Mouse (Mus musculus): ENCODE data around the gene Rsu1. TPM values are rescaled to one million over a fixed set of nuclear protein-coding genes. Genes with fewer than 3 reads are reported as not detected.
A peak's percentile ranks its signal among the peaks of the same experiment; 100 is the strongest.

The Rsu1 gene
- polyA plus RNA-seq, 1 experiment from 2014 or later = 181 TPM

DNA sequence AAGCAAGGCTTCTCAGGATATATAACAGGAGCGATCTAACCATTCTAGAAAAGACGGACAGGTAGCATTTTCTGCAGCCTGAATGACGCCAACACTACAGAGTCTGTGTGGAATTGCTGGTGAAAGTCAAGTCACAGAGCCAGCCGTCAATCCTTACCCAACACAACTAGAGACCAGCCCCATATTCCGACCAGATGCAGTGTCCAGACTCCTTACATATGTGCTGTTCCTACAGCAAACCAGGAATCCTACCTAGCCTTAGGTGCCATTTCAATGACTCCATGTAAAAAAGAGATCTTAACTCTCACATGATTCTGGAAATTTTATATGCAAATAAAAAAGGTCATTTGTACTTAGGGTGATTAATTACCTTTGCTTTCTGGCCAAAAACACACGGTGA lies 38.9 kb downstream of the Rsu1 start:
- no peak for ATAC-seq
- H3K27me3 ChIP-seq = no peaks in the 10 kb centered on the region
- ChIA-PET CTCF (no interaction called here), POLR2A (no interaction called here)
- no peak for TF ChIP-seq CTCF (IDR thresholded peaks at IDR 0.05)
- in situ Hi-C loops (cut with MboI; ENCODE audit: low pct_unique_long_range_greater_than_20kb) = loop anchor here (25.0 kb wide), 2 partner anchors 1220 to 1445 kb away; partner anchors contain the start of genes Ankrd16 and Fbh1
- DNase-seq (ENCODE audit: low read depth, low spot score) = no peak

- H3K27me3 ChIP-seq = no peaks in the 10 kb centered on the region
- ChIA-PET CTCF (no interaction called here), POLR2A (no interaction called here)
- TF ChIP-seq CTCF (IDR thresholded peaks at IDR 0.05) = no peak
- in situ Hi-C loops (cut with MboI; ENCODE audit: low pct_unique_long_range_greater_than_20kb) = loop anchor here (25.0 kb wide), 2 partner anchors 1217 to 1442 kb away; partner anchors contain the start of genes Ankrd16 and Fbh1
- ATAC-seq (no peak), DNase-seq (ENCODE audit: low read depth, low spot score) (no peak)
Measured at GRCm38 (mm10) chr2:13229686-13230085, 41.5 kb downstream of the Rsu1 start.

GRCm38 (mm10) chr2:13226031-13226430 lies 45.2 kb downstream of the Rsu1 start:
- ChIA-PET CTCF (interaction anchor here (2.2 kb wide), 1 partner anchor 9 kb away, joined by 5 read pairs; no protein-coding TSS in a partner anchor), POLR2A (no interaction called here)

GRCm38 (mm10) chr2:13224546-13224945 lies 46.7 kb downstream of the Rsu1 start:
- ATAC-seq (no peak), DNase-seq (ENCODE audit: low read depth, low spot score) (no peak)
- in situ Hi-C loops (cut with MboI; ENCODE audit: low pct_unique_long_range_greater_than_20kb) = no loop called here
- TF ChIP-seq CTCF (IDR thresholded peaks at IDR 0.05) = no peak
- ChIA-PET CTCF (no interaction called here), POLR2A (no interaction called here)
- no peaks in the 10 kb centered on the region for H3K27me3 ChIP-seq

More at GRCm38 (mm10) chr2:13226031-13226430, 45.2 kb downstream of the Rsu1 start:
- ATAC-seq (peak; percentile 35), DNase-seq (ENCODE audit: low read depth, low spot score) (no peak)
- H3K27me3 ChIP-seq = no peaks in the 10 kb centered on the region
- in situ Hi-C loops (cut with MboI; ENCODE audit: low pct_unique_long_range_greater_than_20kb) = loop anchor here (25.0 kb wide), 2 partner anchors 1214 to 1439 kb away; partner anchors contain the start of genes Ankrd16 and Fbh1
- no peak for TF ChIP-seq CTCF (IDR thresholded peaks at IDR 0.05)

DNA sequence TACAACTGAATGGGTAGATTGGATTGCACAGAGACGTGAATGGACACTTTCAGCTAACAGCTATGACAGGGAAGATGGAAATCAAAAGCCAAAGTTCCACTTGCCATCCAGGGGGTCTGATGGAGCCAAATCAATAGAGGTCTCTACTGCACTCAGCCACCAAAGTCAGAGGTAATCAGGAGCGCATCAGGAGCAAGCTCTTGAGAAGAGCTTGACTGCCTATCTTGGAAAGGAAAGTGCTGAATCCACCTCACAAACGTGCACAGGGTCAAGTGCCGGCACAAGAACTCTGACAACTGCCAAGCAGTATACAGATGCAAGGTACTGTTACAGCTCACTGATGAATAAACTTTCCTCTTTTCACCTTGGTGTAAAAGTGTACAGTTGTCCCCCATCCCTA lies 47.8 kb downstream of the Rsu1 start:
- ChIA-PET POLR2A (no interaction called here), CTCF (interaction anchor here (1.0 kb wide), 1 partner anchor 16 kb away, joined by 3 read pairs; no protein-coding TSS in a partner anchor)
- in situ Hi-C loops (cut with MboI; ENCODE audit: low pct_unique_long_range_greater_than_20kb) = no loop called here
- no peak for TF ChIP-seq CTCF (IDR thresholded peaks at IDR 0.05)
- no peaks in the 10 kb centered on the region for H3K27me3 ChIP-seq
- DNase-seq (ENCODE audit: low read depth, low spot score) (no peak), ATAC-seq (no peak)

DNA sequence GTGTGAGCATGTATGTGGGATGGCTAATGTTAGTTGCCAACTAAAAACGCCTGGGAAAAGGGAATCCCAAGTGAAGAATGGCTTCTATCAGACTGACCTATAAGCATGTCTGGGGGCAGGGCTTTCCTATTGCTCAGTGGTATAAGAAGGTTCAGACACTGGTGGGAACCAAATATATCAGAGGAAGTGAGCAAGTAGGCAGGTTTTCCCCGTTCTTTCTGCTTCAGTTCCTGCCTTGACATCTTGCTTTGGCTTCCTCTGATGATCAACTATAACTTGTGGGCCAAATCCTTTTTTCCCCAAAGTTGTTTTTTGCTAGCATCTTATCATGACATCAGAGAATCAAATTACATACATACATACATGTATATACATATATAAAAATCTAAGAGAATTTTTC lies 51.1 kb downstream of the Rsu1 start:
- ChIA-PET CTCF (no interaction called here), POLR2A (no interaction called here)
- ATAC-seq (no peak), DNase-seq (ENCODE audit: low read depth, low spot score) (no peak)
- H3K27me3 ChIP-seq = no peaks in the 10 kb centered on the region
- TF ChIP-seq CTCF (IDR thresholded peaks at IDR 0.05) = no peak
- in situ Hi-C loops (cut with MboI; ENCODE audit: low pct_unique_long_range_greater_than_20kb) = no loop called here

GRCm38 (mm10) chr2:13218112-13218511 lies 53.1 kb downstream of the Rsu1 start:
- POLR2A ChIA-PET = no interaction called here
- no peak for TF ChIP-seq CTCF (IDR thresholded peaks at IDR 0.05)
- CTCF ChIA-PET = interaction anchor here (1.0 kb wide), 1 partner anchor 12 kb away, joined by 3 read pairs; no protein-coding TSS in a partner anchor
- in situ Hi-C loops (cut with MboI; ENCODE audit: low pct_unique_long_range_greater_than_20kb) = no loop called here
- DNase-seq (ENCODE audit: low read depth, low spot score) (no peak), ATAC-seq (no peak)
- no peaks in the 10 kb centered on the region for H3K27me3 ChIP-seq

GRCm38 (mm10) chr2:13206825-13207224 lies 64.4 kb downstream of the Rsu1 start:
- DNase-seq (ENCODE audit: low read depth, low spot score) (no peak), ATAC-seq (no peak)
- in situ Hi-C loops (cut with MboI; ENCODE audit: low pct_unique_long_range_greater_than_20kb) = no loop called here
- CTCF ChIA-PET = interaction anchor here (1.0 to 2.0 kb wide), 4 partner anchors 11 to 17 kb away, joined by 3 to 6 read pairs (median 4); no protein-coding TSS in a partner anchor
- POLR2A ChIA-PET = no interaction called here
- H3K27me3 ChIP-seq = no peaks in the 10 kb centered on the region
- TF ChIP-seq CTCF (IDR thresholded peaks at IDR 0.05) = no peak

GRCm38 (mm10) chr2:13206367-13206766 lies 64.8 kb downstream of the Rsu1 start:
- POLR2A ChIA-PET = no interaction called here
- DNase-seq (ENCODE audit: low read depth, low spot score) (no peak), ATAC-seq (no peak)
- in situ Hi-C loops (cut with MboI; ENCODE audit: low pct_unique_long_range_greater_than_20kb) = no loop called here
- CTCF ChIA-PET = interaction anchor here (0.9 to 2.0 kb wide), 5 partner anchors 10 to 101 kb away, joined by 3 to 6 read pairs (median 4); no protein-coding TSS in a partner anchor
- no peaks in the 10 kb centered on the region for H3K27me3 ChIP-seq
- TF ChIP-seq CTCF (IDR thresholded peaks at IDR 0.05) = no peak

DNA sequence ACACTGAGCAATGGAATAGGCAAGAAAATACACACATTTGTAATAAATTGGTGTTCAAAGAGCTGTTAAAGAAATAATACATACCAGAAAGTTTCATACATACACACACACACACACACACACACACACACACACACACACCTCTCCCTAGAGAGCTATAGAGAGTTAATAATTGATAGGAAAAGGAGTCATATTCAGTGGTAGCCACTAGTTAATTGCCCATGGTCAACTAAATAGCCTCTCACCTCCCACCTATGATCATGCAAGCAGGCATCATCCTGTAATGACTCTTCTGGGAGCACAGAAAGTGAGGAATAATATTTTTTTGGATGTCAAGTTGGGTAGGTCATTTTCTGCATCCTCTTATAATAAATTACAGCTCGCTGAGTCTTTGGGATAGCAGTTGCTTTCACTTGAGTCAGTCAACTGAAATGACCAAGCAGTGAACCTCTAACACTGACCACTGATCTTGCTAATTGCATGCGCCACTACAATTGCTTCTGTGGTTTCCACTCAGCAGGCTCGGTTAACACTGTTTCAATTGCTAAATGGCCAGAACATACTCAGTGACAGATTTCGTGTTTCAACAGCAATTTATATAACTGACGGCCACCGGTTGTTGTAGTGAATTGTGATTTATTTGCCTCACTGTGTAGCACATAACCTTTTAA lies 68.3 kb downstream of the Rsu1 start:
- no peak for TF ChIP-seq CTCF (IDR thresholded peaks at IDR 0.05)
- DNase-seq (ENCODE audit: low read depth, low spot score) = peak; percentile 82

DNA sequence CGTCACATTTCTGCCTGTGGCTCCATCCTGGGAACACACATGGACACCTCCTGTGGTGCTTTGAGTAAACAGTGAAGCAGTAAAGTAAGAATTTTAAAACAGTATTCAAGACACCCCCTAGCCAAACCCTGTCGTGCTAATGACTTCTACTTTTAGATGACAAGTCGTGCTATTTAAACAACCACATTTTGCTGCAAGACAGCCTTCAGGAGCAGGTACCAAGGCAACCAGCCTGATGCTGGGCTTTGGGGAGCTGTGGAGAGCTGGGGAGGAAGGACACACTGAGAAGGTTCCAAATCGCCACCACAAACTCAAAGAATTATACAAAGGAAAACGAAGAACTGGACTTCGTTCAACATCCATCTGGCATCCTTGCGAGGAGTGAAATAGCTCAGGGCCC lies 71.5 kb downstream of the Rsu1 start:
- no peak for ATAC-seq
- in situ Hi-C loops (cut with MboI; ENCODE audit: low pct_unique_long_range_greater_than_20kb) = no loop called here
- DNase-seq (ENCODE audit: low read depth, low spot score) = no peak
- POLR2A ChIA-PET = no interaction called here
- H3K27me3 ChIP-seq = no peaks in the 10 kb centered on the region
- TF ChIP-seq CTCF (IDR thresholded peaks at IDR 0.05) = no peak
- CTCF ChIA-PET = no interaction called here

More for the DNA sequence above, 68.3 kb downstream of the Rsu1 start:
- in situ Hi-C loops (cut with MboI; ENCODE audit: low pct_unique_long_range_greater_than_20kb) = no loop called here
- ChIA-PET POLR2A (no interaction called here), CTCF (interaction anchor here (1.2 kb wide), 1 partner anchor 15 kb away, joined by 3 read pairs; no protein-coding TSS in a partner anchor)
- ATAC-seq = peak; percentile 93
- H3K27me3 ChIP-seq = no peaks in the 10 kb centered on the region
